Mouse (Mus musculus): ENCODE measurements around the gene Gm29554. TPM values are rescaled to one million over a fixed set of nuclear protein-coding genes. Genes with fewer than 3 reads are reported as not detected.
"Not testable (repeated sequence)": the region's sequence is repeated elsewhere in the genome, so short reads cannot be mapped to it uniquely, and the experiment has no call there.

Gene Gm29554
- not detected in 2 replicates for polyA plus RNA-seq (2016; fragmentation: Nextera tagmentation; extraction: Ambion mirVana)

- not testable (repeated sequence) for ATAC-seq (ENCODE audit: insufficient number of reproducible peaks, insufficient read depth, low FRiP score, low TSS enrichment); H3K36me3 ChIP-seq; H3K27ac ChIP-seq; H3K4me3 ChIP-seq; H3K4me1 ChIP-seq; H3K9ac ChIP-seq; H3K27me3 ChIP-seq; H3K4me2 ChIP-seq (replicated peaks); H3K9me3 ChIP-seq
- no CpG with 5 or more reads among the region's 6 CpGs for WGBS
These were observed at the start of gene Gm29554 for GRCm38 (mm10) chrY:12273632-12274031. Gm29554 (plus strand) TSS chrY:12273932.

Other genes with a start within 250 kb of the Gm29554 start
- gene Gm20812, start 108.0 kb downstream of the Gm29554 start, polyA plus RNA-seq (2016; fragmentation: Nextera tagmentation; extraction: Ambion mirVana) = not detected in 2 replicates

Measured in embryonic facial prominence, embryonic 12.5 days (tissue).